Mouse (Mus musculus): ENCODE results near the gene Ilf2.

- TF ChIP-seq TAL1 (IDR thresholded peaks at IDR 0.05; ENCODE audit: low read length) (no peak), GATA1 (IDR thresholded peaks at IDR 0.05; ENCODE audit: low read length) (no peak)
Measured at GRCm38 (mm10) chr3:90454931-90455330, 21.0 kb upstream of the Ilf2 start.
